Mouse (Mus musculus) thymus, adult 2 months (tissue): ENCODE measurements at regions not wholly inside any gene's neighbourhood (a gene's known extent, or its start where the extent isn't known, plus 50 kb on each side); places are given as distances from the start of the nearest gene placed in this dataset.

Experiments
- CTCF ChIP-seq: fragments of 200-500 bp; IDR thresholded peaks from 2 replicates; pipeline ENCODE4 v1.5.1; 2012; ENCODE audit warnings: mild to moderate bottlenecking, control low read depth, low read length, moderate library complexity, borderline replicate concordance; ENCODE audit not compliant: control insufficient read depth, poor library complexity, insufficient read depth; ENCODE audit errors: extremely low read depth
- POLR2A ChIP-seq: fragments of 200-500 bp; IDR thresholded peaks from 2 replicates; pipeline ENCODE4 v1.6.1; 2012; ENCODE audit warnings: mild to moderate bottlenecking, low read length, control low read depth, moderate library complexity; ENCODE audit not compliant: control insufficient read depth, poor library complexity, insufficient read depth; ENCODE audit errors: extremely low read depth

- TF ChIP-seq CTCF, result no peak
- no peak for TF ChIP-seq POLR2A
Measured at GRCm38 (mm10) chr17:4903129-4903528, 91.0 kb upstream of the Arid1b start.
